Mouse (Mus musculus) kidney, adult 9 months (tissue): Measurements from ENCODE around the gene 4930564D02Rik.
A peak's percentile ranks its signal among the peaks of the same experiment; 100 is the strongest.

Experiments used
- DNase-seq: peaks from one replicate; pipeline ENCODE4 v3.0.0; 2022

4930564D02Rik gene

GRCm38 (mm10) chr3:105114269-105114668, 47.6 kb downstream of the 4930564D02Rik start:
- peak; percentile 70 for DNase-seq

- no peak for DNase-seq
Observed at GRCm38 (mm10) chr3:105116596-105116995, 50.0 kb downstream of the 4930564D02Rik start.

- DNase-seq: no peak
Observed at GRCm38 (mm10) chr3:105123776-105124175, 57.1 kb downstream of the 4930564D02Rik start.

- no peak for DNase-seq
Observed at GRCm38 (mm10) chr3:105127881-105128280, 61.2 kb downstream of the 4930564D02Rik start.
